Mouse (Mus musculus) R1 (cell line): Measurements from ENCODE around the gene Fkbp14.
A peak's percentile ranks its signal among the peaks of the same experiment; 100 is the strongest.

Experiments
- DNase-seq: peaks from one replicate; pipeline ENCODE4 v3.0.0-alpha.2; 2018; ENCODE audit warnings: low read depth, low spot score

Gene Fkbp14

DNA sequence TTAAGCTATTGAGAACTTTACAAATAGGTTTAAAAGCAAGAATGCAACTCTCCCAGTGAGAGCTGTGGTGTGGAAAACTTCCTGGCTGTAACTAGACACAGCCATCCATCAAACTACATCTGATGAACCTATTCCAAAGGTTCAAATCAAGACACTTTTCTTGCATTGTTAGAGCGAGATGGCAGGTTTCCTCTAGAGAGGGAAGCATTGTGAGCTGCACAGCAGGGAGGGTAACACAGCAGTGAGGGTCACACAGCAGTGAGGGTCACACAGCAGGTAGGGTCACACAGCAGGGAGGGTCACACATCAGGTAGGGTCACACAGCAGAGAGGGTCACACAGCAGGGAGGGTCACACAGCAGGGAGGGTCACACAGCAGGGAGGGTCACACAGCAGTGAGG, 8.9 kb downstream of the Fkbp14 start:
- peak; percentile 52 for DNase-seq

DNA sequence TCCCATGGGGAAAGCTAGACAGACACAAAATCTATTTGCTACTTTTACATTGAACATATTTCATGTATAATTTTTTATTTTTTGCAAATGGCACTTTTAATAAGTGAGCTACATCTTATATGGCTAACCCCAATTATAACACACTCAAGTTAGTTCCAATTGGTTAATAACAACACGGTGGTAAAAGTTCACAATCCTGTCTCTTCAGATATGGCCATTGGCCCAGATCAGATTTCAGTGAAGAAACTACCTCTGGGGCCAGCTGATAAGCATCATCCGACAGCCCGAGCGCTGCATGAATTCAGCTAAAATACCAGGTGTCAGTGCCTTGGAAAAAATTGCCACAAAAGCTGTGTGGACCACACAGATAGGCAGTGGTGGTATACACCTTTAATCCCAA, 9.4 kb downstream of the Fkbp14 start:
- no peak for DNase-seq

DNA sequence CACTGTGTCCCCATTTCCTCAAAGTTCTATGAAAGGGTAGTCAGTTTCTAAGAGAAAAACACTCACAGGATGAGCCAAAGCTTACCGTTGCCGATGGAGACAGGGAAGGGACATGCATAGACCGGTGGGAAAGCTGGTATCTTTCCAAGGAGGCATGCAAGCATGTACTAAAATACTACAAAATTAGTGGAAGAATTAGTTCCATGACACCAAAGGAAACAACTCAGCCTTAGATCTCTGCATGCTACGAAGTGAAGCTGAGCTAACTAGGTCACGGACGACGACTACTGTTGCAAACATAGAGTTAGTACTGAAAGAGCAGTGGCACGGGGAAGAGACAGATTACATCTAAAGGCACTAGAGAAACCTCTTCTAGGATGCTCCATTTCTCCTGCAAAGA, 10.2 kb downstream of the Fkbp14 start:
- no peak for DNase-seq

DNA sequence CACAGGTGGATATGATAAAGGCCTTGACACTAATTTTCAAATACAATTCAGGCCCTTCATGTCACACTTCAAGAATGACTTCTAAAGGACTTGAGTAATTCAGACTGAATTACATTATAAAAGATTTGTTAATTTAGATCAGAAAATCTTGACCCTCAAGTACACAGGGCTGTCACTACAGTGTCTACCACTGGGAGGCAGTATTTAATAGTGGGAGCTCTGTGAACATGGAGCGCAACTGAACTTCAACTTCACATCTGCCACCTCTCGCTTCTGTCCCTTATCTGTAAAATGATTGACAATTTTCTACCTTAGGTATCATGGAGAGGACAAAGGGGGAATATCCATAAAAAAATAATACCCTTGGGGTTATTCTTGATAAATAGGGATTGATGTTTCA, 10.9 kb downstream of the Fkbp14 start:
- peak; percentile 68 for DNase-seq

DNA sequence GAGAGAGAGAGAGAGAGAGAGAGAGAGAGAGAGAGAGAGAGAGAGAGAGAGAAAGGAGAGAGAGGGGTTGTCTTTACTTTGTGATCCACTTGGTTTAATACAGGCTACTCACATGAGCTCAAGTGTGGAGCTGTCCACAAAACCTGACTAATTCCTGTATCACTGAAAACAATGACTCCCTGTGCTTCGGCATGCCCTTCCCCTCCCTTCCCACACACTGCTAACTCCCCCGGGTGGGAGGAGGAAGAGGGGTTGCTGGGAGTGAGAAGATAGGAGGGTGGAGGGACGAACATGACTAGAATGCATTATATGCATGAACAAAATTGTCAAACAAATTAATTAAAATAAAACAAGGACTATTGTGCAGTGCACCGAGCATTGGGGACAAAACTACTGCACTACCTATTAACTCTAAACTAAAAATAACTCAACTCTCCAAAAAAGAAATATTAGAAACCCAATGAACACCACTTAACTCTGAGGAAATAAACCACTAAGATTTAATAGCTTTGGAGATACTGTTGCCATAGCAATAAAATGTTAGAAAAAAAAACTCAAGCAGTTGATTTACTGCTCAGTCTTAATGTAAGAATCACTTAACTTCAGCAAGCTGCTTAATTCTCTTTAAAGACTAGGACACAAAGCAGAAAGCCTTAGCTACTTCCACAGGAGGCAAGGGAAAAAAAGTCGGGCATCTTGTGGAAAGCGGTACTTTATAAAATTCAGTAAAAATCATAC, 23.7 kb downstream of the Fkbp14 start:
- no peak for DNase-seq

DNA sequence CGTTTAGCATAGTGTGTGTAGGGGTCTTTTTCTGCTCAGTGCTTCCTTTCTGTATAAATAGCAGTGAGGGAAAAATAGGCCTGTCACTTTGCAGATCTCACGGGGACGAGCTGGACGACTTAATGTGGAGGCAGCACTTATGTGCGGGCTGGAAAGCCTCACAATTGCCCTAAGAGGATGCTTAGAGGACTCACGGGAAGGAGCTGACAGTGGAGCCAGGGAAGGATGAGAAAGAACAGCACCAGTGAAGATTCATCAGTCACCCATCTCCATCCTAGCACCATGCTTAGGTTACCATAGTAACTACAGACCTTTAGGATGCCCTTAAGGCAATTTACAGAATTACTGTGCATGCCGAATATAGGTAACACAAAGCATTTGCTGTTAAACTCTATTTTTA, 27.3 kb downstream of the Fkbp14 start:
- DNase-seq, result no peak

DNA sequence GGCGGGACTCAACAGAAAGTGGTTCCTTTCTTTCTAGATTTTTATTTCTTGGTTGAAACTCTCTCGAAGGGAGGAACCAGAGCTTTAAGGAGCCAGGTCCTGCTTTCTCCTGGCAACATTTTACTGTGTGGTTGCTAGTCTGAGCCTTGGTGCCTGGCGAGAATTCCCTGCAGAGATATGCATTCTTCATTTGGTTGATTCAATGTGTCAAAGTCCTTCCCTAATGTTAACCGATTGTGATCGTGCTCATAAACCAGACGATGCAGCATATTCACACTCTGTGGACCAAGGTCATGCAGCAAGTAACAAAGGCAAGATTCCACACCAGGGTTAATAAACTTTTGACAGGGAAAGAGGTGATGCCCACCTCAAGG, 30.6 kb downstream of the Fkbp14 start:
- DNase-seq, result no peak

DNA sequence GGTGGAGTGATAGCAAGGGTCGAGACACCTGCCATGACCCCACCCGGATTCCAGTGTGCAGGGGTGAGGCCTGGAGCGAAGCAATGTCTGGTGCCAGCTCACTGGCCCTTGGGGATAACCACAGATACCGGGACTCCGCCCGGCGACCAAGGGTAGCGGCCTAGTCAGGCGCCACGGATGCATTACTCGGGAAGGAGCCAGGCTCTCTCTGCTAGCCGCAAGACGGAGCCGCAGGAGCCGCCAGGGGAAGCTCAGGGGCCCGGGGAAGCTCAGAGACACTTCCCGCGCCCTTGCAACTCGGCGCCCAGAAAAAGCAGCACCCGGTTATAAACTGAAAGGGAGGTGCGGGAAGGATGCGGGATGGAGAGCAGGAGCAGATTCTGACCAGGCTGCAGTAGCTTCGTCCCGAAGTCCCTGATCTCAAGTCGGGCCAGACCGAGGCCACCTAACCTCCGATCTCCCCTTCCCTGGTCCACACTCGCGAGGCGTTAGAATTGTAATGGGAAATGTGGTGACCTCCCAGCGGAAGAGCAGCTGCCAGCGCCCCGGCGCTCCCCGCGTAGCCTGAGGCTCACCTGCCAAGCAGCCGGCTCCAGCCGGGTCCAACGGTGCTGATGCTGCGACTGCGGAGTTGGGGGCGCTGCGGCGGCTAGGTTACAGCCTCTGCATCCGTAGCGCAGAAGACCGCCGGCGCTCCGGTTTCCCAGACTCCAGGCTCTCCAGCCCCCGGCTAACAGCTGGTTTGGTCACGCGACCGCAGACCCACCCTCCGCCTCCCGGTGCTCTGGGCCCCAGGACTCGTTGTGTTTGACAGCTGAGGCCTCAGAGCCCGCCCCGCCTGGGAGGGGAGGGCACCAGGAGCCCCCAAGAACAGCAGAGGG, 31.2 kb downstream of the Fkbp14 start, which contains the start of gene Scrn1:
TSS of gene Scrn1 (minus strand) at position 825 of the 881 bp plus-strand sequence.
- peak; percentile 67 for DNase-seq

DNA sequence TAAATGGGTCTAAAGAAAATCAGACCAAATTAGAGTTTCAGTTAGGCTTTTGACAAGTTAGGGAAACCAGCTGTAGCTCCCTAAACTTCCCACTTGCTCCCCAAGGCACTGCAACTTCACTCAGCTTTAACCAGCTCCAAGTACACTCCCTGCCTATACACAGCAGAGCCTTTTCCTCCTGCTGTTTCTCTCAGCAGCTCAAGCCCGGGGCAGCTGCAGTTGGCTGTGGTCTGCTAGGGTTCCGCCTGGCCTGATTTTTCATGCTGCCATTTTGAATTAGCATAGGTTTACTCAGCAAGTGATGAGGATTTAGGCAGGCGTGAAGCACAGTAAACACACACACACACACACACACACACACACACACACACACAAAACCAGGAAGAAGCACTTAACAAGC, 32.1 kb downstream of the Fkbp14 start:
- peak; percentile 64 for DNase-seq

DNA sequence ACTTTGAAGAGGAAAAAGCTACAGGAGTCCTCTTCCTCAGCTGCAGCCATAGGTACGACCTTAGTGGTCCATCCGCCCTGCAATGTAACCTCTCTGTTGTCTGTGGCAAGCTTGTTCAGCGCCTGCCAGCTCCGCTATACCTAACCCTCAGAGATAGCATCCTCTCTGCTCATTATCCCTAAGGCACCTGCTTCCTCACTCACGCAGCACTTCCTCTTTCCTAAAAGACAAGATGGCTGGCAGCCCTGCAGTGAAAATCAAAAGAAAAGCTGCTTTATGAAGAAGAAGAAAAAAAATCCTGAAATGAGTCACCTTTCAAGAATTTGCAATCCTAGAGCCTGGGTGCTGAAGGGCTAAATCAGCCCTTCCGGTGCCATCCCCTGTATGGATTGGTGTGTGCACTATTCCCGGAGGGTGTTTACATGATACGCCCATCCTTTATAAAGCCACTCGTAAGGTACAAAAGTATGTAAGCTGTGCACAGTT, 32.6 kb downstream of the Fkbp14 start:
- peak; percentile 59 for DNase-seq

DNA sequence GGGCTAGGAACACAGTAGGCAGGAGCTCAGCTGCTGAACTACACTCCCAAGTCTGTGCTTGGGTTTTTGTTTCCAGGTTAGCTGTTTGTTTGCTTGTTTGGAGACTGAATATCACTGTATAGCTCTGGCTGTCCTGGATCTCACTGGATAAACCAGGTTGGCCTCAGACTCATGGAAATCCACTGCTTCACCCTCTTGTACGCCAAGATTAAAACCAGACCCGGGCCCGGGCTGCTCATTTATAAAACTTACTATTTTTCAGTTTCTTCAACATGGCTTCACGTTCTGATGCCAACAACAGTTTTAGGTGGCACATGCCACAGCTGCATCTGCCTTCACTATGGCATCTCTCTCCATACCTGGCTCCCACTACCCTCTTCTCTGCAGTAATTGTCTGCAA, 33.5 kb downstream of the Fkbp14 start:
- no peak for DNase-seq

DNA sequence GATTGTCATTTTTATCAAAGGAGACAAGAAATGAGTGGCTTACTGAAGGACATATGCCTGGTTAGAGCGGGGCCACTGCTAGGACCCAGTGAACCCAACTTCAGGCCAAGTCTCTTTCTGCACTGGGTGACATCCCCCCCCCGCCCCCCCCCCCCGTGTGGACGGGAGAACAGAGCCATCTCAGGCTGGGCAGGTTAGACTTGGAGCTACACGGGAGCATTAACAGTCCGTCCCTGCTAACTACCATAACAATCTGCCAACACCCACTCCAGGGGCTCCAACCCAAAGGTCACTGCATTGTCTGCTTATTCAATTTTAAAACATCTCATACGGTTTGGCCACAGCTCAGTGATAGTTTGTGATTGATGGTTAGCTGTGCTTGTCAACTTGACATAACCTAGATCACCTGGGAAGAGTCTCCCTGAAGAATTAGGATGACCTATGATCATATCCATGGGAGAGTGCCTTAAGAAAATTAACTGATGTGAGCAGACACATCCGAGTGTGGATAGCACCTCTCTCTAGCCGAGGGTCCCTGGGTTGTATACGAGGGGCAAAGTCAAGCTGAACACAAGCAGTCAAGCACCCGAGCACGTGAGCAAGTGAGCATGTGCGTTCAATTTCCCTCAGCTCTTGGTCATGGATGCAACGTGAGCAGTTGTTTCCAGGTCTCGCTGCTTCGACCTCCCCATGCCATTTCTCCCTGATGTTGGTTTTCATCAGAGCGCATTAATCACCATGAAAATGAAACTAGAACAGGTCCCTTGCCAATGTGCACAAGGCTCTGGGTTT, 34.9 kb downstream of the Fkbp14 start:
- no peak for DNase-seq

DNA sequence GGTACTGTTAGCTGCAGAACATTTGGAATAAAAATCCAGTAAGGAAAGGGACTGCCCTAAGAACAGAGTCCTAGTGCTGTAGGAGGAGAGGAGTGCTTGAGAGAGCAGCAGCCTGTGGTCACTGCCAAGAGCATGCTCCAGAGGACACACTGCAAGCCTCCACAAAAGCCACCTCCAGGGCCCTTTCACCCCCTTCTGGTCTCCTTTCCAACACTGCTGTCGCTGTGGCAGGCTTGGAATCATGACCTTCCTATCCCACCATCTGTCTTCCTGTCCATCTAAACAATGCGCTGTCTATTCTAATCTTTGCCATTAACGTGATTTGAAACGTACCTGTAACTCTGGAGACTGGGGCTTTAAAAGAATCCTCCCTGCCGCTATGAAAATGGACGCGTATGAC, 38.6 kb downstream of the Fkbp14 start:
- no peak for DNase-seq

DNA sequence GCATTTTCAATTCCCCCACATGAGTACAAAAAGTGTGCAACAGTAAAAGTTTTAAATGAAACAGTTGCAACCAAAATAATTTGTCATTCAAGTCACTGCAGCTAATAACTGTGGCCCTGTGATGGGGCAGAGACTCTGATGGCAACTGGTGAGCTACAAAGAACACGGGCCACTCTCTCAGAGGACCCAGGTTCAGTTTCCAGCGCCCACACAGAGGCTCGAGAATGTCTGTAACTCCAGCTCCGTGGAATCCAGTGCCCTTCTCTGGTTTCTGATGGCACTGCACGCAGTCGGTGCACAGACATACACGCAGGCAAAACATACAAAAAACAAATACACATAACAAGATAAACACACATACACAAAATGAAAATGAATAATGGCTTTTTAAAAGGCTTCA, 39.4 kb downstream of the Fkbp14 start:
- no peak for DNase-seq

DNA sequence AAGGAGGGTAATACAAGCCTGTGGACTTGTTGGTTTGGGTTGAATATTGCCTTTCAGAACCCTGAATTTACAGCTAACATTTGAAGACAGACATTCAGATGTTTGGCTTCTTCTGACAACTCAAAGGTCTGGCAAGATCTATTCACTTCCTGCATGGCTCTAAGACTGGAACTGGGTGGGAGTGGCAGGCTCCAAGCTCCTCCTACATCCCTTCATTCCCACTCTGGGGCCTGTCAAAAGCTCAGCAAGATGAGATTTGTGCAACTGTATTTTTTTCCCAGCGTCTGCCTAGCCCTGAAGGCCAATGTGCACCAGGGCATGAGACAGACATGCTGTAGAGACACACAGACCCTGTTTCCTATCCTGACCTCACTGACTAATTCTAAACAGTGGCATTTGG, 41.3 kb downstream of the Fkbp14 start:
- DNase-seq, result no peak

DNA sequence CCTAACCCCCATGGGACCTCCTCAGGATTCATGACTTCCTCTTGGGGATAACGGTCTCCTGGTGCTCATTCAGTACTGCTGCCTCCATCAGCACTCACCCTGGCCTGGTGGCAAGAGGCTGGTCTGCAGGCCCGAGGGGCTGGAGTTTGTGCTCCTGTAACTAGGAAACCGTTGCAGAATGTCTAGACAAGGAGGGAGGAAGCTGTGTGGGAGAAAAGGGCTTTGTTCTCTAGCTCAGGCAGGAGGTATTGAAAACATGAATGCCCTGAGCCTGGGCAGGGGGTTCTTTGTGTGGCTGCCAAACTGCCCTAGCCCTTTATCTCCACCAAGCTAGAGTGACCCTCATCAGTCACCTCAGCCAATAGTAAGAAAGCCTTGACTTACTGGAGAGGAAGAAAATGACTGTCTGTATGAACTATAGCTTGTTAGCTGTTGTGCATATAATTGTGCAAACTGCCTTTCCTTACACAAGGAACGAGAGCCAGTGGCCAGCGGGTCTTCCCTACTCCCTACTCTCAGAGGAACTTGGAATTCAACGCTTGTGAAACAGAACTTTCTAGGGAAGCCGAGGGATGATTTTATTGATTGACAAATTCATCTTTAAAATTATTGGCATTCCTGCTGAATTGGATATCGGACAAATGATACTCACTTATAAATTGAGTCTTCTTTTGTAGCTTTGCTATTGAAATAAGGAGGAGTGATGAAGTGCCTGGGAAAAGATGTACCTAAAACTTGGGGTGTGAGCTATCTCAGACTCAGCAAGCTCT, 42.6 kb downstream of the Fkbp14 start:
- peak; percentile 25 for DNase-seq

DNA sequence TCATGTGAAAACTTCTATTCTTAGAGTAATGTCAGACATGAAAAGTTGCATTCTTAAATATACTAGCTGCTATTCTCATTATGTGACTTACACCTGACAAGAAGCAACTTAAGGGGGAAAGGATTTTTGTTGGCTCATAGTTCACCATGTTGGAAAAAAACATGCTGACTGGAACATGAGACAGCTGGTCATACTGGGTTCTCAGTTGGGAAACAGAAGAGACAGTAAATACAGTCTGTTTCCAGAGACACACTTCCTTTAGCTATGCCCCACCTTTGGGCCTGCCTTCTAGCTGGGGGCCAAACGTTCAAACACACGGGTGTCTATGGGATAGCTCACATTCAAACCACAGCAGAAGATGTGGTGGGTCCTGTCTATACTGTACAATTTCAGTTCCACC, 43.5 kb downstream of the Fkbp14 start:
- DNase-seq, result no peak

DNA sequence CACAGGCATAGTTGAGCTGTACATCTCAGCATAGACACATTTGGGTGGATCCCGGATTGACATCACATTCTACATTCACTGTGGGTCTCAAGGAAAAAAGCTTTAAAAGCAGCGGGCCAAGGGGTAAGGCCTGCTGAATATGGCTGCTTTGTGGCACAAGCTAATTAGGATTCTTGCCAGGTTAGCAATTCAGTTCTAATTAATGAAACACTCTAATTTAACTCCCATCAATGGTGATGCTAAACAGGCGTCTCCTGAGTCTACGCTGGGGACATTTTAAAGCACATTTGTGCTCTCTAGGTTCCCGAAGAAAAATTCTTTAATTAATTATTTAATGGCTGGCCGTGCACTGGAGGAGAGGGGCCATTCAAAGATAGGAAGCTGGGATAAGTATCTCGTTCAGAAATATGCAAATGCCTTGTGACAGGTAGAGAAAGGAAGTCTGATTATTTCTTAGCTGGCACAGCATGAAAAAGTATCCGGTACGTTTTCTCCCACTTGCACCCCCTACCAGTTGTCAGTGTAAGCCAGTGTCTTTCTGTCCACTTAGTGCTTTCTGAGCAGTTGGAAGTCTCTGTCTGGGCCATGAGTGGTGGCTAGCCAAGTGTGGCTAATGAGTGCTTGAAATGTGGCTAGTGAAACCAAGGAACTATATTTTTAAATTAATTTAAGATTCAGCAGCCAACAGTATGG, 44.2 kb downstream of the Fkbp14 start:
- DNase-seq, result no peak

DNA sequence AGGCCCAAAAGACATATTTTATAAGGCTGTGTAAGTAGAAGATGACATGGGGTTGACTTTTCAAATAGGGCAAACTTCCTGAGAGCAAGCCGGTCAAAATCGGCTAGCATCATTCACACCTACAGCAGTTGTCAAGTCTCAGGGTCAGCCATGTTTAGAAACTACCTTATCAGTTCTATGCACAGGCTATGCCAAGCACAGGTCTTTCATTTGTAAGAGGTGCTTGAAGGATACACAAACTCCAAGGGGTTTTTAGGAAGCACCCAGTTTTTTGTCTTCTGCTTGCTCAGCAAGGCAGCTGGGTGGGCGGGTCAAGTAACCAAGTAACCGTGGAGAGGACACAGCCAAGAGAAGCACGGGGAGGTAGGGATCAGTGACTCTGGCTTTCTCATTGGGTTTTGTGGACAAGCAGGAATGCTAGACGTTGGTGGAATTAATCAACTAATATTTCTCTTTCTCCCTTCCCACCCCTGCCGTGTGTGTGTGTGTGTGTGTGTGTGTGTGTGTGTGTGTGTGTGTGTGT, 46.2 kb downstream of the Fkbp14 start:
- DNase-seq, result no peak

DNA sequence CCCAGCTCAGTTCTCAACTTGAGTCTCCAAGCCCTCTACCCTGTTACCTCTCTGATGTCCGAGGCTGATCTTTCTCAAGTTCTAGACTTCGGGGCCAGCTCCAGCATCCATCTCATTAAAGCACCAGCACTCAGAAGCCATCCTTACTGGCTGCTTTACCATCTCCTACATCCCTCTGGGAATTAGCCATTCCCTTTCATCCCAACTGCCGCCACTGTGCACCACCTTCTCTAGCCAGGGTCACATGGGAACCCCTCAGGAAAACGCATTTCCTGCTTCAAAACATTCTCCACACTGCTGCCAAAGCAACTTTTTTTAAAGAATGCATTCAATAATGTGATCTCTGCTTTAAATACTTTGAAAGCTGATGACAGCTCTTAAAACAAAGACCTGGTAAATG, 47.8 kb downstream of the Fkbp14 start:
- DNase-seq, result no peak
